Mouse (Mus musculus) thymus, adult 2 months (tissue): ENCODE measurements around the gene Slc16a6.

ENCODE experiments used
- CTCF ChIP-seq: fragments of 200-500 bp; IDR thresholded peaks from 2 replicates; pipeline ENCODE4 v1.5.1; 2012; ENCODE audit warnings: mild to moderate bottlenecking, control low read depth, low read length, moderate library complexity, borderline replicate concordance; ENCODE audit not compliant: control insufficient read depth, poor library complexity, insufficient read depth; ENCODE audit errors: extremely low read depth
- POLR2A ChIP-seq: fragments of 200-500 bp; IDR thresholded peaks from 2 replicates; pipeline ENCODE4 v1.6.1; 2012; ENCODE audit warnings: mild to moderate bottlenecking, low read length, control low read depth, moderate library complexity; ENCODE audit not compliant: control insufficient read depth, poor library complexity, insufficient read depth; ENCODE audit errors: extremely low read depth

- TF ChIP-seq CTCF (no peak), POLR2A (no peak)
Observed at GRCm38 (mm10) chr11:109476653-109477052, 3.3 kb upstream of the Slc16a6 start.
